Mouse (Mus musculus): ENCODE results near the gene Lilra5.

- no peak for TF ChIP-seq EP300 (IDR thresholded peaks at IDR 0.05; ENCODE audit: insufficient read depth, low read depth, low read length)
- no peak for TF ChIP-seq CTCF (IDR thresholded peaks at IDR 0.05; ENCODE audit: low read depth, low read length)
Observed at GRCm38 (mm10) chr7:4239038-4239721, 1.6 kb downstream of the Lilra5 start.
